ENCODE assay signal across 8 mouse cellular contexts in genomic region chr17:33032376-33032775, GRCm38 (mm10). TPM values are rescaled to one million over a fixed set of nuclear protein-coding genes. Genes with fewer than 3 reads are reported as not detected.
DNase-seq lines count a peak whose midpoint lies in the region; ATAC-seq and TF ChIP-seq lines count a peak whose summit lies in the region.

No protein-coding gene starts in this region.

- peaks cover 3% of the 10 kb centered on the region; the same call in 1 of the 2 replicates for H3K4me1 ChIP-seq in forebrain, embryonic 14.5 days (ENCODE audit: control insufficient read depth, insufficient read depth, low read length)
- H3K4me1 ChIP-seq in liver, embryonic 15.5 days (replicated peaks) = peaks cover 6% of the 10 kb centered on the region; the same call in 1 of the 2 replicates

- no peaks in the 10 kb centered on the region for H3K27me3 ChIP-seq in forebrain, embryonic 14.5 days (replicated peaks; ENCODE audit: control insufficient read depth, insufficient read depth, low read length)
- H3K27me3 ChIP-seq in liver, embryonic 15.5 days = no peaks in the 10 kb centered on the region

- intact Hi-C loops in gastrocnemius, adult 2 months (cut with DNase I) = loop anchor here (5.0 kb wide), 1 partner anchor 55 kb away; the partner anchor contains the start of gene Zfp563

- H3K27ac ChIP-seq in gastrocnemius, adult 2 months = no peak overlapping the region
- H3K27ac ChIP-seq in forebrain, embryonic 14.5 days (ENCODE audit: low read depth, low read length) = peak overlapping the region; percentile 85; the same call in 1 of the 2 replicates
- H3K27ac ChIP-seq in liver, embryonic 15.5 days (replicated peaks) = no peak overlapping the region

- no peaks in the 10 kb centered on the region for H3K36me3 ChIP-seq in forebrain, embryonic 14.5 days (ENCODE audit: control insufficient read depth, insufficient read depth, low read length)
- H3K36me3 ChIP-seq in liver, embryonic 15.5 days (replicated peaks) = peaks cover 3% of the 10 kb centered on the region; the same call in 1 of the 2 replicates

- no peak for ATAC-seq in forebrain, embryonic 14.5 days
- no peak for ATAC-seq in liver, embryonic 15.5 days (ENCODE audit: insufficient read depth)

- TF ChIP-seq CTCF in gastrocnemius, adult 2 months (IDR thresholded peaks at IDR 0.05) = no peak

- H3K9ac ChIP-seq in forebrain, embryonic 14.5 days (ENCODE audit: low read length) = peak overlapping the region; percentile 93
- peak overlapping the region; percentile 73; the same call in 1 of the 2 replicates for H3K9ac ChIP-seq in liver, embryonic 15.5 days

- peaks cover 8% of the 10 kb centered on the region for H3K9me3 ChIP-seq in forebrain, embryonic 14.5 days (replicated peaks; ENCODE audit: control insufficient read depth, low read length)
- no peaks in the 10 kb centered on the region for H3K9me3 ChIP-seq in liver, embryonic 15.5 days (replicated peaks)

- H3K4me2 ChIP-seq in forebrain, embryonic 14.5 days (ENCODE audit: low read length) = peak overlapping the region; percentile 53
- H3K4me2 ChIP-seq in liver, embryonic 15.5 days = peak overlapping the region; percentile 72

- WGBS in forebrain, embryonic 14.5 days = 6% methylated on average over 10 of the region's 10 CpGs
- 13% methylated on average over 10 of the region's 10 CpGs for WGBS in liver, embryonic 15.5 days (ENCODE audit: insufficient replicate concordance)

- H3K4me3 ChIP-seq in gastrocnemius, adult 2 months = peak overlapping the region; percentile 96
- H3K4me3 ChIP-seq in forebrain, embryonic 14.5 days (ENCODE audit: low read depth, low read length) = peak overlapping the region; percentile 84
- peak overlapping the region; percentile 82 for H3K4me3 ChIP-seq in liver, embryonic 15.5 days (replicated peaks)

- no peak for DNase-seq in gastrocnemius, adult 2 months
- no peak for DNase-seq in gastrocnemius, adult 8-10 months (ENCODE audit: low spot score in 2 of 2)
- peak; percentile 65 for DNase-seq in A20 (ENCODE audit: low read depth, low spot score)
- peak; percentile 7 for DNase-seq in forebrain, embryonic 14.5 days (ENCODE audit: low spot score)
- DNase-seq in adrenal gland, adult 8-10 months = no peak
- no peak for DNase-seq in left cerebral cortex, adult 18-20 months (ENCODE audit: low spot score in 2 of 2)
- DNase-seq in urinary bladder, adult 18-20 months (ENCODE audit: low spot score in 2 of 2) = no peak

RNA-seq across cellular contexts. Expression of gene Zfp763, which starts 0.8 kb away (rescaled TPM):
- total RNA-seq in gastrocnemius, adult 2 months (2021) = 1 to 10 TPM; 2.6 to 3.2 TPM
- 1 to 10 TPM; 1.8 to 4.8 (median 4.4) TPM for total RNA-seq in gastrocnemius, adult 8-10 months (2022)
- polyA plus RNA-seq in forebrain, embryonic 14.5 days (2014; fragmentation: Nextera tagmentation; extraction: Ambion mirVana) = 25.5 and 29.9 TPM in 2 replicates
- 2.2 and 2.3 TPM in 2 replicates for polyA plus RNA-seq in liver, embryonic 15.5 days (2015; fragmentation: Nextera tagmentation; extraction: Ambion mirVana)
- 10 to 100 TPM in 2 of 4 experiments, 1 to 10 TPM in 2; 8.8 to 13.5 (median 10.1) TPM for total RNA-seq in adrenal gland, adult 8-10 months (2022)
- 10 to 100 TPM; 17.0 to 21.5 TPM for total RNA-seq in left cerebral cortex, adult 18-20 months (2021)

RNA-seq across cellular contexts. Expression of gene 4921501E09Rik, which starts 35.5 kb away (rescaled TPM):
- not detected for total RNA-seq in gastrocnemius, adult 2 months (2021)
- not detected for total RNA-seq in gastrocnemius, adult 8-10 months (2022)
- polyA plus RNA-seq in forebrain, embryonic 14.5 days (2014; fragmentation: Nextera tagmentation; extraction: Ambion mirVana) = not detected in 2 replicates
- polyA plus RNA-seq in liver, embryonic 15.5 days (2015; fragmentation: Nextera tagmentation; extraction: Ambion mirVana) = not detected in 2 replicates
- total RNA-seq in adrenal gland, adult 8-10 months (2022) = not detected
- total RNA-seq in left cerebral cortex, adult 18-20 months (2021) = not detected

RNA-seq across cellular contexts. Expression of gene Zfp952, which starts 39.4 kb away (rescaled TPM):
- total RNA-seq in gastrocnemius, adult 2 months (2021) = 1 to 10 TPM; 4.4 to 5.0 TPM
- 1 to 10 TPM; 3.7 to 4.0 (median 3.9) TPM for total RNA-seq in gastrocnemius, adult 8-10 months (2022)
- polyA plus RNA-seq in forebrain, embryonic 14.5 days (2014; fragmentation: Nextera tagmentation; extraction: Ambion mirVana) = 17.5 and 20.0 TPM in 2 replicates
- 2.5 and 3.0 TPM in 2 replicates for polyA plus RNA-seq in liver, embryonic 15.5 days (2015; fragmentation: Nextera tagmentation; extraction: Ambion mirVana)
- total RNA-seq in adrenal gland, adult 8-10 months (2022) = 10 to 100 TPM in 2 of 4 experiments, 1 to 10 TPM in 2; 9.5 to 15.6 (median 12.6) TPM
- 10 to 100 TPM; 15.2 to 17.0 TPM for total RNA-seq in left cerebral cortex, adult 18-20 months (2021)

RNA-seq across cellular contexts. Expression of gene Zfp563, which starts 56.7 kb away (rescaled TPM):
- total RNA-seq in gastrocnemius, adult 2 months (2021) = 1 to 10 TPM; 3.5 to 5.0 TPM
- total RNA-seq in gastrocnemius, adult 8-10 months (2022) = 1 to 10 TPM; 3.9 to 5.1 (median 4.5) TPM
- polyA plus RNA-seq in forebrain, embryonic 14.5 days (2014; fragmentation: Nextera tagmentation; extraction: Ambion mirVana) = 24.4 and 26.6 TPM in 2 replicates
- 1.1 and 1.2 TPM in 2 replicates for polyA plus RNA-seq in liver, embryonic 15.5 days (2015; fragmentation: Nextera tagmentation; extraction: Ambion mirVana)
- 10 to 100 TPM in 3 of 4 experiments, 1 to 10 TPM in 1; 8.9 to 15.0 (median 11.4) TPM for total RNA-seq in adrenal gland, adult 8-10 months (2022)
- total RNA-seq in left cerebral cortex, adult 18-20 months (2021) = 10 to 100 TPM; 16.5 to 21.2 TPM

Comparison
In these comparisons a context has a peak if more than half of its experiments do, and no peak if none do; other contexts are left out.
1. DNase-seq: peak in A20 (single experiment) and forebrain, embryonic 14.5 days (single experiment); none in gastrocnemius, adult 2 months (single experiment), gastrocnemius, adult 8-10 months (0 of 2), adrenal gland, adult 8-10 months (single experiment), left cerebral cortex, adult 18-20 months (0 of 2) and urinary bladder, adult 18-20 months (0 of 2).
2. Peak in every context shown above with its lines, with median percentiles within 50 percentile points of each other: H3K4me3 ChIP-seq.